Mouse (Mus musculus) spleen, postnatal 36 days (tissue): ENCODE data around the gene H2-D1.
A peak's percentile ranks its signal among the peaks of the same experiment; 100 is the strongest.
"Not testable (repeated sequence)": the region's sequence is repeated elsewhere in the genome, so short reads cannot be mapped to it uniquely, and the experiment has no call there.

Experiments used
- DNase-seq, 2 experiments: peaks; one replicate each; pipeline ENCODE4 v3.0.0; 2022; ENCODE audit warnings: low spot score in 2 of 2, mixed read lengths in 1 of 2

H2-D1 gene

DNA sequence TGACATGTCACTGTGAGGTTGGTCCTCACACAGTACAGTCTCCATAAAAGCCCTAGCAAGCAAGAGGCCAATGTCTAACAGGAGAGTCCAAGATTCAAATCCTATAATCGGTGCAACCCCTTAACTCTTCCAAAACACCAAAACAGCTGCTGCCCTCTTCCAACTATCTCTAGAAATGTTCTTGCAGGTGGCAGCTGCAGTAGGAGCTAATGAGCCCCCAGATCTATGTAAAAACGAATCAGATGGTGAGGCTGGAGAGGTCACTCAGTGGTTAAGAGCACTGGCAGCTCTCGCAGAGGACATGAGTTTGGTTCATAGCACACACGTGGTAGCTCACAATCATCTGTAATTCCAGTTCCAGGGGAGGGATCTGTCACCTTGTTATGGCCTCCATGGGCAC is 6.8 kb upstream of the H2-D1 start:
- no peak for DNase-seq

DNA sequence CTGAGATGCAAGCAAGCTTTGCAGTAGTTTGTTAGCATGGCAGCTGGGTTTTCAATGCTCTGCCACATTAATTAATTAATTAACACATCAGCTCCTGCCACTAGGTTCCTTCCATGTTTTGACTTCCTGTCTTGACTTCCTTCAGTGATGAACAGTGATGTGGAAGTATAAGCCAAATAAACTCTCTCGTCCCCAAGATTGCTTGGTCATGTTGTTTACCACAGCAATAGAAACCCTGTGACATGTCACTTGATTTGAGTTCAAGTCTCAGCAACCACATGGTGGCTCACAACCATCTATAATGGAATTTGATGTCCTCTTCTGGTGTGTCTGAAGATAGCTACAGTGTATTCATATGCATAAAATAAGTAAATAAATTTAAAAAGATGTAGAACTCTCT is 5.2 kb upstream of the H2-D1 start:
- DNase-seq: no peak

GRCm38 (mm10) chr17:35257824-35258491 is 4.6 kb upstream of the H2-D1 start:
- peak; percentile 95 to 97 for DNase-seq

DNA sequence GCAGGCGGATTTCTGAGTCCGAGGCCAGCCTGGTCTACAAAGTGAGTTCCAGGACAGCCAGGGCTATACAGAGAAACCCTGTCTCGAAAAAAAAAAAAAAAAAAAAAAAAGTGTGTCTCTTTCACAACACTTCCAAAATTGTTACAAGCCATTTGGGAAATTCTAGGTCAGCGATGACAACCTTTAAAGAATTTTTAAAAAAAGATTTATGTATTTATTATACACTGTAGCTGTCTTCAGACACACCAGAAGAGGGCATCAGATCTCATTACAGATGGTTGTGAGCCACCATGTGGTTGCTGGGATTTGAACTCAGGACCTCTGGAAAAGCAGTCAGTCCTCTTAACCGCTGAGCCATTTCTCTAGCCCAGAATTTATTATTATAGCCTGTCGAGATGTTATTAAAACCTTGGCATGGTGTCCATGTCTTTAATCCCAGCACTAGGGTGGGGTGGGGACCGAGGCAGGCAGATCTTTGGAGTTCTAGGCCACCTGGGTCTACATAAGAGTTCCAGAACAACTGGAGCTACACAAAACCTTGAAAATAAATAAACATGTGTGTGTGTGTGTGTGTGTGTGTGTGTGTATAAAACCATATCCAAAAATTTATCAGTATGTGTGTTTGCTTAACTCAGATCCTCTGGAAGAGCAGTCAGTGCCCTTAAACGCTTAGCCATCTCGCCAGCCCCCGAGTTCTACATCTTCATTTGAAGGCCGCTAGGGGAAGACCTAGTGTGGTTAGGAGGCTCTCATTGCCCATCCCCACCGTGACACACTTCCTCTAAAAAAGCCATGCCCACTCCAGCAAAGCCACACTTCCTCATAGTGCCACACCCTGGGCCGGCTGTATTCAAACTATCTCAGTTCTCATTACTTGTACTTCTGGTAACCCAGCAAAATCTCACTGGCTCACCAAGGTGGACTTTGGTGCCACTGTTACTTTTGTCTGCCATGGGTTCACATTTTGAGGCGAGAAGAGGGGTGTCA is 3.7 kb upstream of the H2-D1 start:
- DNase-seq: peak; percentile 95 to 98

- DNase-seq: no peak
Observed at GRCm38 (mm10) chr17:35259621-35260020, 2.9 kb upstream of the H2-D1 start.

GRCm38 (mm10) chr17:35261651-35262050 is 879 bp upstream of the H2-D1 start:
- no peak for DNase-seq

DNA sequence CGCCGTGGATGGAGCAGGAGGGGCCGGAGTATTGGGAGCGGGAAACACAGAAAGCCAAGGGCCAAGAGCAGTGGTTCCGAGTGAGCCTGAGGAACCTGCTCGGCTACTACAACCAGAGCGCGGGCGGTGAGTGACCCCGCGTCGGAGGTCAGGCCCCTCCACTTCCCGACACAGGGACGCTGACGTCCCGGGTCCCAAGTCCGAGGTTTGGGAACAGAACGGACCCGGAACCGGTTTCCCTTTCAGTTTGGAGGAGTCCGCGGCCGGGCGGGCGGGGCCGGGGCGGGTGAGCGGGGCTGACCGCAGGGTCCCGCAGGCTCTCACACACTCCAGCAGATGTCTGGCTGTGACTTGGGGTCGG is 973 bp downstream of the H2-D1 start:
- DNase-seq: no peak

DNA sequence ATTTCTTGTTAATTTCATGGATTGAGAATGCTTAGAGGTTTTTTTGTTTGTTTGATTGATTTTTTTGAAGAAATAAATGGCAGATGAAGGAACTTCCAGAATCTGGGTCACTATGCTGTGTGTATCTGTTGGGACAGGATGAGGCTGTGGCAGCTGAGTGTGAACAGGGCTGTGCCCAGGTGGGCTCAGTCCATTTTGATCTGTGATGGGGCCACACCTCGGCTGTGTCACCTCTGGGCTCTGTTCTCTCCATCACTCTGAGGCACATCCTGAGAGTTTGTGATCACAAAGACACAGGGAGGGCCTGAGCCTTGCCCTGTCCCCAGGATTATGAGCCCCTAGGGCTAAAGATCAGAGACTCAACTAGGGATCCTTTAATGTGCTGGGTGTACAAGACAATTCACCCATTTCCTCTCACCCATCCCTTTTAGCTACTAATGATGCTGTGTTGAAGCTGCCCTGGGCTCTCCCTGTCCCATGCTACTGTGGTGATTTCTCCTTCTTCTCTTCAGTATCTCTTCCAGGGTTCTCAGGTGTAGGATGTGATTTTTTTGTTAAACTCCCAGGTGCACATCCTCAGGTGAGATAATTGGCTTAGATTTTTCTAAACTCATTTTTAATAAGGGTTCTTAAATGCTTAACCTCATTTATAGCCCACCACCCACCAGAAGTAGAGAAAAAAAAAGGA is 5.0 kb downstream of the H2-D1 start:
- no peak for DNase-seq

DNA sequence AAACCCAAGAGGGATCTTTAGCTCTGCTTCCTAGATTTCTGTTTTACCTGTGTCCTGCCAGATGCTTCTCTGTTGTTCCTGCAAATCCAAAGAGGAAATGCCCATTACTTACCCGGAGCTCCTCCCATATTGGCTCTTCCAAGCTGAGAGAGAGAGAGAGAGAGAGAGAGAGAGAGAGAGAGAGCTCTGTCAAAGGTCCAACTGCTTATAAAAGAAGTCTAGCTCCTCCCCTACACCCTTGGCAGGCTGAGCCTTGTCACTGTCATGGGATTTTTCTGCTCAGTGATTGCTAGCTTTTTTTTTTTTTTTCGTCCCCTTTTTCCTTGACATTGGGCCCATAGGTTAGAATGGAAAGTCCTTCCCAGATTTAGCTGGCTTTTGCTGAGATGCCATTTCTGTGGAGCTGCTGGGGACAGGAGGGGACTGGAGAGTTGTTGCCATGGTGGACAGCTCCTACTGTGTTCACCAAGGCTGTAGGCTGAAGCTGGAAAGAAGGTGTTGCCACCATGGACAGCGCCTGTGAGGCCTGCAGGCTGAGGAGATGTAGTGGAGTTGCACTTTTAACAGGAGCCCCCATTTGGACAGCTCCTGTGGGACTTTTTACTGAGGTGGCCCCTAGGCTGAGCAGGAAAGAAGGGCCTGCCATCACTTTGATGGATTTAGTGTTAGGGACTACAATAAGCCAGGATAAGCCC is 7.3 kb downstream of the H2-D1 start:
- peak; percentile 43 to 58 for DNase-seq

- no peak for DNase-seq
Observed at GRCm38 (mm10) chr17:35272249-35272648, 9.7 kb downstream of the H2-D1 start.

GRCm38 (mm10) chr17:35274770-35275169 is 12.2 kb downstream of the H2-D1 start:
- peak; percentile 76 to 84 for DNase-seq

- no peak for DNase-seq
Observed at GRCm38 (mm10) chr17:35276304-35276864, 13.9 kb downstream of the H2-D1 start.

- DNase-seq: no peak
Observed at GRCm38 (mm10) chr17:35278049-35278448, 15.5 kb downstream of the H2-D1 start.

- DNase-seq: no peak
Observed at GRCm38 (mm10) chr17:35278957-35279688, 16.6 kb downstream of the H2-D1 start.

DNA sequence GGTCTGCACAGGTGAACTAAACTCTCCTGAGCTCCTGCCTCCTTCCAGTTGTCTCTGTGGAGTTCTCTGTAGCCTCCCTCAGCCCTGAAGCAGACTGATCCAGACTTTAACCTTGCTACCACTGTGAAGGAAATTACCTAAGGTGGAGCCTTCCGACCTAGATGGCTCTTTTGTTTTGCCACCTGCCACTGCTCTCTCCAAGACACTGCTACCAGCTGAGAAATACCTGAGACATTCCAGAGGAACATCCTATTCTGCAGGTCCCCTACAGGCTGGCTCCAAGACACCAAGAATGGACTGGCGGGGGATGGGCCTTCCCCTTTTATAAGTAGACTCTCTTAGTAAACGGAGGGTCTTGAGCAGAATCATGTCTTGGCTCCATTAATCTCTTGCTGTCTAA is 17.7 kb downstream of the H2-D1 start:
- no peak for DNase-seq

GRCm38 (mm10) chr17:35285431-35285830 is 22.9 kb downstream of the H2-D1 start:
- no peak for DNase-seq

GRCm38 (mm10) chr17:35295796-35296195 is 33.3 kb downstream of the H2-D1 start:
- peak; percentile 51 to 65 for DNase-seq

DNA sequence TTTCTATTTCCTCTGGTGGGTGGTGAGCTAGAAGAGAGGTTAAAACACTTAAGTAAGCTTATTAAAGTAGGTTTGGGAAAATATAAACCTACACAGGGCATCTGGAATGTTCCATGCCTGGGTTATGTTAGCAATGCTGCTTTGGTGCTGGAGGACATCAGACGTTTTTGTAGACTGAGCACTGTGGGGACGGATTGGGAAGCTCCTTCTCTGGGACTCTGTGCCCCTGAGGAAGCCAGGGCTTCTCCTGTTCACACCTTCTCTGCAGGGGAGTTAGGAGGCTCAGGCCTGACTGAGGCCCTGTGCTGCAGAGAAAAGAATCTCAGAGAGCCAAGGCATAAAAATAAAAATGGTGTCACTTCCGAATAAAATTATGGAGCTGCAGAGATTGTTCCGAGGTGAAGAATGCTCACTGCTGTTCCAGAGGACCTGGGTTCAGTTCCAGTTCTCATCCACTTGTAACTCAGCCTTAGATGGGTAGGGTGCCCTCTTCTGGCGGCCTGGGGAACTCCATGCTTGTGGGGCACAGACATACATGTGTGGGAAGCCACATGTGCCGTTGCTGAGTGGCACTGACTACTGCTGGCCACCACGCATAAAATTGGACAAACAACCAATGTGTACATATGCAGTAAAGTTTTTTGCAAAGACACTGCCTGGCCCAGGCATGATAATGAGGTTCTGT is 37.9 kb downstream of the H2-D1 start:
- DNase-seq: not testable (repeated sequence)

DNA sequence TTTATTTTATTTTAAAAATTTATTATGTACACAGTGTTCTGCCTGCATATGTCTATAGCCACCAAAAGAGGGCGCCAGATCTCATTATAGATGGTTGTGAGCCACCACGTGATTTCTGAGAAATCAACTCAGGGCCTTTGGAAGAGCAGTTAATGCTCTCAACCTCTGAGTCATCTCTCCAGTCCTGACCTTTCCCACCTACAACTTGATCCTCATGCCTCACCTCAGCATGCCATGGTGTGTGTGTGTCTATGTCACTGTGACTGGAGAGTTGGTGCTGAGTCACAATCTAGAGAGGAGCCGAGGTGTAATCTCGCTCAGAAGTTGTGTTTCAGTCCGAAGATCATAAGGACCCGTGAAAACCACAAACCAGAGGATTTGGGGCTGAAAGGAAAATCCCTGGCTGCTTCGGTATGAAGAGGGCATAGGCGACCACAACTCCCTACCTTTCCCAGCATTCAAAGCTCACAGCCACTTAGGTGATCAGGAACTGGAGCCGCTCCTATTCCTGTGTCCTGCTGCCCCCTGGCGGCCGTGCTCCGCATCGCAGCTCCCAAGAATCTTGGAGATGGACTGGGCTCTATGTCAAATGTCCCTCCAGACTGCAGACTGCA is 39.2 kb downstream of the H2-D1 start:
- peak; percentile 80 to 89 for DNase-seq

GRCm38 (mm10) chr17:35303271-35303670 is 40.7 kb downstream of the H2-D1 start:
- no peak for DNase-seq
